Mouse (Mus musculus) kidney, adult 8-10 months (tissue): Measurements from ENCODE around the gene Rbm7.
"Not testable (repeated sequence)": the region's sequence is repeated elsewhere in the genome, so short reads cannot be mapped to it uniquely, and the experiment has no call there.

ENCODE experiments used
- DNase-seq, 2 experiments: peaks; one replicate each; pipeline ENCODE4 v3.0.0; 2022

The Rbm7 gene

DNA sequence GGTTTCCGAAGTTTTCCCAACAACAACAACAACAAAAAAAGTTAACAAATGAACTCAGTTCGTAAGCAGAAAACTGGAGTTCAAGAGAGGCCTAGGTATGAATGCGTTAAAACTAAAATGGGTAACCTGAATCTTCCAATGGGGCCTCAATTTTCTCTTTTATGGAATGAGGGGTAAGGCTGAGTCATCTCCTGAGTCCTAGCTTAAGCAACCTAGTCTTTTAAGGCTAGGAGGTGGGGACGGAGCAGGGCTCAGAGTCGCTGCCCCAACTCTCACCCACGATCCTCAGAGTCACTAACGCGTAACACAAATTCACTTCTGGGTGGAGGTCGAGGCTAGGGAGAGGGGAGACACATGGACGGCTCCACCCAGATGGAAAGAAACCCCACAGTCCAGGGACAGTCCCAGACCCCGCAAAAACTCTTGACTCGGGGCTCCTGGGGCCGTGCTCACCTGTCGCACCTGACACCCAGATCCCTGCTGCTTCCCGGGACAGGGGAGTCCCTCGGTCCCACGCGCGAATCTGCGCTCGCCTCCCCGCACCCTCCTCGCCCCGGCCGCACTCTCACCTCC is 15.2 kb downstream of the Rbm7 start:
- no peak for DNase-seq

DNA sequence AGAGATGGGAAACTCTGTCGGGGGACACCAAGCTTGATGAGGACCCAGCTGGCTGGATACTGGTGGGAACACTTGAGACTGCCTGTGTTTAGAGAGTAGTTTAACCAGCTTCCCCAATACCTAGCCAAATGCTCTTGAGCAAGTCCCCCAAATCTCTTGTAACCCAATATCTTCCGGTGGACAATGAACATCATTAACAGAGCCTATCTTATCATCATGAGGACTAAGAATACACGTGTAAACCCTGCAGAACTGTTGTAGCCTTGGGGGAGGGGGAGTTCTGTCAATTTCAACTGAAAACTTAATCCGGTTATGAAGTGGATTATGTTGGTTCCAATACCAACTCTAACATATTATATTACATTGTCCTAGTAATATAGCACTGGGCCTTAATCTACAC is 16.3 kb downstream of the Rbm7 start:
- DNase-seq: no peak

DNA sequence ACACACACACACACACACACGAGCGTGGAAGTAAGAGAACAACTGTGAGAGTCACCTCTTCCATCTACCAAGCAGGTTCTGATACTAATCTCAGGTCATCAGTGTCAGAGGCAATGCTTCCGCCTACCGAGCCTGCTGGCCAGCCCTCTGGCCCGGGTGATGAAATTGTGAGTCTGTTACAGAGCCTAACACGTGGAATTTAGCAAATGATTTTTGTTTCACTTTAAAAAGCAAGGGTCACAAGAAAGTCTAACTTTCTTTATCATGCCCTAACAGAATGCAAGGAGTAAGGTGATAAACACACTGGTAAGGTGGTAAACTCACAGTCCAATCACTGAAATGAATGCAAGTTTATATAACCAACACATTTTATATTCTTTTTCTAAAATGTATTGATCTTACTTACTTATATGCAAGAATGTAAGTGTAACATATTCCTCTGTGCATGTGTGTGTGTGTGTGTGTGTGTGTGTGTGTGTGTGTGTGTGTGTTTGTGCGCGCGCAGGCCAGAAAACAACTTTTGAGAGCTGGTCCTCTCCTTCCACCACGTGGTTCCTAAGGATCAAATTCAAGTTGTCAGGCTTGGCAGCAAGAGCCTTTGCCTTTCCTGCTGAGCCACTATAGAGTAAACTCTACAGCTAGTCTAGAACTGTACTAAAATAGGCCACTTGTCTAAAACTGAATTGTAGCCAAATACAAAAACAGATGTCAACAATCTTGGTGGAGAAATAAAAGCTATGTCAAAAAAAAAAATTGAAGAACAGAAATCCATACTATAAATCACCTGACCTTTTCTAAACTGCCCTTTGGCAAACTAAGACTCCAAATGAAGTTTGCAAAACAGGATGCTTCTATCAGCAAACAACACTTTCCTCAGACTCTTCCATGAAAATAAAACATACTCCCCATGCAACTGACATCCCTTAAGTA is 18.6 kb downstream of the Rbm7 start:
- DNase-seq: no peak

DNA sequence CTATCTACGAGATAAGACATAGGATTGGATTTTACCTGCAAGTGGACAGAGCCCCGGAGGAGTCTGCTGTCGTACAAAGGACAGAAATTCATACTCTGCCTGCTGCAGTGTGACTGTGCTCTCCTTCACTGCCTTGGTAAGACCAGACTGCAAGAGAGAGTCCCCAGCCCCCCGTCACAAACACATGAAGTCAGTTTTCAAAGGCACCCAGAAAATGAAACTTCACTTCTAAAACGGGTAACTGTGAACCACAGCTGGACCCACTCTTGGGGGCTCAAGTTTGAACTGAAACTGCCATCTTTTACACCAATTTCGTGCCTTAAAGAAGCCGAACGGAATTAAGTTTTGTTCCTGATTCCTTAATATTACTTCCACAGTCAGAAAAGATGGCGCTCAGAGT is 20.7 kb downstream of the Rbm7 start:
- DNase-seq: no peak

DNA sequence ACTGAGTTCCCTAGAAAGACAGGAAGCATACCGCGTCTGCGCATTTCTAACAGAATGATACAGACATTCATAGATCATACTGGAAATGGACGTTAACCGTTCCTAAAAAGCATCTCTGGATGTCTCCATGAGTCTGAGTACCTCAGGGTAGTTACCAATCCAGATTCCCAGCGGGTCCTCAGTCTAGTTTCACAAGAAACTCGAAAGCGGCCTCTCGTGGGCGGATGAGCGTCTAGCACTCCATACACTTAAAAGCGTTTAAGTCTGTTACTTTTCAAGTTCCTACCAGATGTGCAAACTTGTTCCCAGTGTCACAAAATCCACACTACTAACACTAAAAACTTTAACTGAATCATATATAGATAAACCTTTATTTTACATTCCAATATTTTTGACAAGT is 22.0 kb downstream of the Rbm7 start:
- no peak for DNase-seq

DNA sequence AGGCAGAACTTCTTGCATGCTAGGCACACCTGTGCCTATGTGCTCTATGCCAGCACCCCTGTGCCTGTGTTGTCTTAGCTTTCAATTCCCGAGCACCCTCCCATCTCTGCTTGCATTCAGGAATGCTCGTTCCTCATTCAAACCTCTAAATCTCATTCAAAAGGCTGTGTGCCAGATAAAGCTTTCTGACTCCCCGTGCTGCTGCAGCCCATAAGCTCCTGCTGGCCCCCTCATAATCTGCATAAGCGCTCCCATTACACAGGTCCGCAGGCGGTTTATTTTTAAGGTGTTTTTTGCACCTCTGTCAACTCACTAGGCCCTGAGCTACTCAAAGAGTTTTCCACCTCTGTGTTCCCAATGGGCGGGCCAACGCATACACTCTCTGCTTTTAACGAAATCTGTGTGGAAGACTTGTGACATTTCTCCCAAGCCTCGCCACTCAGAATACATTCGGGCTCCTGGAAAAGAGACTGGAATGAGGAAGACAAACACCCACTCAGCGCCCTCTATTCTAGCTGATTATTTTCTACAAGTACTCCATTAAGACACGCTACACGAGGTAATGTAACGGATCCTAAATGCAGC is 22.6 kb downstream of the Rbm7 start:
- DNase-seq: no peak

DNA sequence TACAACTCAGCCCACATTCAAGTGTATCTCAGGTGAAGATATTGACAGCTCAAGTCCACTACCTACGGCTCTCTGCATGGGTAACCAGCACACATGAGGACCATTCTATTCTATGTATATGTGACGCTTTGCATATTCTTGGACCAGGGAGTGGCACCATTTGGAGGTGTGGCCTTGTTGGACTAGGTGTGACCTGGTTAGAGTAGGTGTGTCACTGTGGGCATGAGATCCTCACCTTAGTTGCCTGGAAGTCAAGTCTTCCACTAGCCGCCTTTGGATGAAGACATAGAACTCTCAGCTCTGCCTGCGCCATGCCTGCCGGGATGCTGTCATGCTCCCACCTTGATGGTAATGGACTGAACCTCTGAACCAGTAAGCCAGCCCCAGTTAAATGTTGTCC is 27.6 kb downstream of the Rbm7 start:
- not testable (repeated sequence) for DNase-seq

DNA sequence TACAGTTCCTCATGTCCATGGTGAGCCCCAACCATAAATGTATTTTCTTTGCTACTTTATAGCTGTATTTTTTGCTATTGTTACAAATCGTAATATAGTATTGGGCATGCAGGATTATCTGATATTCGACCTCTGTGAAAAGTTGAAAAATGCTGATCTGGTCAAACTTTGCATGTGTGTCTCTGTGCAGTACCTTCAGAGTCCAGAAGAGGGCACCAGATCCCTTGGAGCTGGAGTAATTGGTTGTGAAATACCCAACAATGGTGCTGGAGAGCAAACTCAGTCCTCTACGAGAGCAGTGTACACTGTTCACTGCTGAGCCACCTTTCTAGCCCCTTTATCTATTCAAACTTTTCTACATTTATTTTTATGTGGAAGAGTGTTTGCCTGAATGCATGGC is 28.3 kb downstream of the Rbm7 start:
- DNase-seq: peak in 1 of 2 experiments; percentile 79

DNA sequence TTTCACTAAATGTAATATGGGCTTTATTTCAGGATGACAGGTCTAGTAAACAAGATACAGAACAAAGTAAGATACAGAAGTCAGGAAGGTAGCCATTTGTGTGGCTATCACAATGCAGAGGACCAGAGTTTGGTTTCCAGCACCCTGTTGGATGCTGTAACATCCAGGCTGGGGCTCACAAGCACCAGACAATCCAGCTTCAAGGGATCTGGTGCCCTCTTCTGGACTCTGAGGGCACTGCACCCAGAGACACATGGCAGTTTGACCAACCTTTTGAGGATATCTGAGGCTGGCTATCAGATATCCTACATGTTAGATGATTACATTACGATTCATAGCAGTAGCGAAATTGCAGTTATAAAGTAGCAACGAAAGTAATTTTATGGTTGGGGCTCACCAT is 29.4 kb downstream of the Rbm7 start:
- DNase-seq: no peak

DNA sequence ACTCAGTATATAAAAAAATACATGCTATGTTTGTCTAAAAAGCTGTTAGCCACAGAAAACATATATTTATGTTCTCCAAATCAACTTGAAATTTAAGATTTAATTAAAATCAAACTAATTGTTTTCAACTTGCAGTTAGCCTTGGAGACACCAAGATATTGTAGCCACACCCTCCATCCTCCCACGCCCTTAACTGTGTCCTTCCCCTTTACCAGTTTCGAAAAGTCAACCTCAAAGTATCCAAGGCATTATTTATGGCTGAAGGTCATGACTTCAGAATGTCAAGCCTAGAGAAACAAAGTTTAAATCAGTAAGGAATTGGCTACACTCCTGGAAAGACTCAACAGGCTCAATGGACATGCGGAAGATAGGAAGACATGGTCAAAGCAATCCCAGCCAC is 33.6 kb downstream of the Rbm7 start:
- no peak for DNase-seq

DNA sequence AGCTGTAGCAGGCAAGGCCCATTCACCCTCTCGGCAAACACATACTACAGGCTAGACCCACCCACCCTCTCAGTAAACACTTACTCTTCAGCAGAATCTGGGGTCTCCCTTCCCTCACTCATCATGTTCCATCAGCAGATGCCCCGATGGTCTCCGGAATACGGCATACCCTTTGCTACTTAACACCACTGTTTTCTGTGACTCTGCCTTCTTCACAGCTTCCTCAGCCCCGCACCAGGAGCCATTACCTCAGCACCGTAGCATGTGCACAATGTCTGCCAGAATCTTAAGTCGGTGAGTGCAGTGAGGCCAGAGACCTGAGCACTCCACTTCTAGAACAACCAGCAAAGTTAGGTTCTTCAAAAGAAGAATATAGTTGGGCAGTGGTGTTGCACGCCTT is 34.4 kb downstream of the Rbm7 start:
- DNase-seq: no peak

DNA sequence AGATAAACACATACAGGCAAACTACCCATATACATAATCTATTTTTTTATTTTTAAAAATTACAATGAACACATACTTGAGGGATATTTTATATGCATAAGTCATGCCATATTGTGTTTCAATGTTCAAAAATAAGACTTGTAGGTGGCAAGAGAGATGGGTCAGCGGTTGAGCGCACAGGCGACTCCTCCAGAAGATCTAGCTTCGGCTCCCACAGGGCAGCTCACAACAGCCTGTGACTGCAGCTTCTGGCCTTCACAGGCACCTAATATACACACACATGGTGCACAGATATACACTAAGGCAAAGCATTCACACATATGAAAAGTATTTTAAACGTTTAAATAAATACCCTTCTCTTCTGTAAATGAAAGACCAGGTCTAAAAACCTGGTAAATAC is 35.7 kb downstream of the Rbm7 start:
- DNase-seq: no peak

DNA sequence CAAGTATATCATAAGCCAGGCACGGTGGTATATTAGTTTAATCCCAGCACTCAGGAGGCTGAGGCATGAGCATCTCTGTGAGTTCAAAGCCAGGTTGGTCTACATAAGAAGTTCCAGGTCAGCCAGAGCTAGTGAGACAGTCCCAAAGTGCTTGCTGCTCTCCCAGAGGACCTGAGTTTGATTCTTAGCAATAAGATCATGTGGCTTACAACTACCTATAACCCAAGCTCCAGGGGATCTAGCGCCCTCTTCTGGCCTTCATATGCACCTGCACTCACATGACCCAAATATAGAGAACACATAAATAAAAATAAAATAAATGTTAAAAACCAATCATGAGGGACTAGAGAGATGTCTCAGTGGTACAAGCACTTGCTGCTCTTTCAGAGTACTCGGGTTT is 36.2 kb downstream of the Rbm7 start:
- DNase-seq: no peak

DNA sequence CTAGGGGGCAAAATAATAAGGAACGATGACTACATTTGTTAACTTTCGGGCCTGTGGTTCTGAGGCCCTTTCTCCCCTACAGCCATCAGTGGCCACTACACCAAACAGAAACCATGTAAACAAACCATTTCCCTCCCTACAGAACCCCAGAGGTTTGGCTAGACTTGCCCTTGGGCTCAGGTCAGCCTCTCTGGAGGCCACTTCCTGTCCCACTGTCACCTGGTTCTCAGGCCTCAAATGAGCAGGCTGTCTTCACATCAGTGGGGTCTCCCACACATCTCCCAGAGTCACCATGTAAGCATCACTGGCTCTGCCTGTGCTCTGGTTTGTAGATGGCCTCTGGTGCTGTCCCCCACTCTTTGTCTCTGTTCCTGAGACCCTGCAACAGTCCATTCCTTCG is 39.1 kb downstream of the Rbm7 start:
- DNase-seq: no peak

DNA sequence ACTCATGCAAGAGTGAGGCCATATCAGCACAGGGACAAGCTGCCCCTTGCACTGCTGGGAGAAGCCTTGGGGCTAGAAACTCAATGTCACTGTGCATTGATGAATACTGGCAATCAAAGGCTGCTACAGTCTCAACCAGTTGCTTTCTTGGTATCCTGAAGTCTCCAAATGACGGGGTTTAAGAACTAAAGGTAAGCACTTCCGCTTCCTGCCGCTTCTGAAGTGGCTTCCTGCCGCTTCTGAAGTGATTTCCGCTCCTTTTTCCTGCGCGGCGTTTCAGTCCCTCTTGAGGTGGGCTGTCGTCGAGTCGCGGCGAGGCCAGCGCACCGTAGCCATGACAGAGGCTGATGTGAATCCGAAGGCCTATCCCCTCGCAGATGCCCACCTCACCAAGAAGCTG is 45.0 kb downstream of the Rbm7 start:
- DNase-seq: no peak

DNA sequence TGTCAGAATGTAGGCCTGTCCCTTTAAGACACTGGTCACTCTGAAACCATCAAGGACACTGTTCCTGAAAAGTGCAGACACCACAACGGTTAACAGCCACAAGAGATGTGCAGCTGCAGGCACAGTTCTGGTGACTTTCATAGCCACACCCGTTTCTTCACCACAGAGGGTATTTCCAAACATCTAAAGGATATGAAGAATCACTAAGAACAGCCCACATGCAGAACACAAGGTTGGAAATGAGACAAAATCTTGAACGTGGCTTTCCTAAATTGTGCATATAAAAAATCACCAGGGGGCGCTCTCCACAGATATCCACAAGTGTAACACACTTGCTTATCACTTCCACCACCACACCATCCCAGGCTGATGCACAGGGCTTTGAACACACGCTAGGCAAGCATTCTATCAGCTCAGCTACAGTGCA is 47.3 kb downstream of the Rbm7 start:
- DNase-seq: peak in 1 of 2 experiments; percentile 19

DNA sequence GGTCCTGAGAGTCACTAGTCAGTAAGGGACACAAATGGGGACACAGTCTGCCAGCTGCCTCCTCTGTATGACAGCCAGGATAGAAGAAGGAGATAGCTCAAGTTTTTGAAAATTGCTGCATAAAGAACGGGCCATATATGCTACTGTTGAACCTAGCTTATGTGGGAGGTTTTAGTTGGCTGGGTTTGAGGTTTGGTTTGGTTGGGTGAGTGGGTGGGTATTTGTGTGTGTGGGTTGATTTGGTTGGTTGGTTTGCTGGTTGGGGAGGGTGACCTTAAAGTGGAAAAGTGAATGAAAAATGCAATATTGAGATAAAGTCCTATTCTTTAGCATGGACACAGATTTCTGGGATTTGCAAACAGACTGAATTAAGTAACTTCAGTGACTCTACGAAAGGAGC is 50.3 kb downstream of the Rbm7 start:
- no peak for DNase-seq

DNA sequence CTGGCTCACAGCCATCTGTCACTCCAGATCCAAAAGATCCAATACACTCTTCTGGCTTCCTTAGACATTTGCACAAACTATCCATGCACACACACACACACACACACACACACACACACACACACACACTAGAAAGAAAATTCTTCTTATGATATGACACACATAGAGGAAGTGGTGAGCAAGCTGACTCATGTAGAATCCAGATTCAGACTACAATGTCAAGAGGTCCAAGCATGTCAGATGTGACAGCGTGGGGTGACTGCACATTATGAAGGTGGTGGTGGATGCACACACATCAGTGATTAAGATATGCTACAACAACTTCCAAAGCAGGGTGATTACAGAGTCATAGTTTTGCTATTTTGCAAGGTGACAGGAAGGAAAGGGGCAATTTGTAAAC is 51.2 kb downstream of the Rbm7 start:
- no peak for DNase-seq
